Mouse (Mus musculus) neural tube, embryonic 12.5 days (tissue): ENCODE results near the gene Gm45808. TPM values are rescaled to one million over a fixed set of nuclear protein-coding genes. Genes with fewer than 3 reads are reported as not detected.
A peak's percentile ranks its signal among the peaks of the same experiment; 100 is the strongest.
"Not testable (repeated sequence)": the region's sequence is repeated elsewhere in the genome, so short reads cannot be mapped to it uniquely, and the experiment has no call there.

Experiments
- ATAC-seq: fragments of 200-750 bp; cut with Nextera tagmentation; 2 replicates; pipeline ENCODE4 v1.8.0; 2017; ENCODE audit warnings: low read depth, mild to moderate bottlenecking, moderate TSS enrichment, moderate library complexity; ENCODE audit not compliant: low FRiP score
- H3K27ac ChIP-seq: fragments of 300-500 bp; sonication (generic); 2 replicates; pipeline ENCODE4 v1.5.1; 2016
- H3K27me3 ChIP-seq: fragments of 300-500 bp; sonication (generic); replicated peaks from 2 replicates; pipeline ENCODE4 v1.6.1; 2016; ENCODE audit warnings: mild to moderate bottlenecking
- H3K36me3 ChIP-seq: fragments of 300-500 bp; sonication (generic); 2 replicates; pipeline ENCODE4 v1.6.1; 2016; ENCODE audit warnings: mild to moderate bottlenecking
- H3K4me1 ChIP-seq: fragments of 300-500 bp; sonication (generic); 2 replicates; pipeline ENCODE4 v1.6.1; 2016
- H3K4me2 ChIP-seq: fragments of 300-500 bp; sonication (generic); replicated peaks from 2 replicates; pipeline ENCODE4 v1.6.1; 2016; ENCODE audit warnings: mild to moderate bottlenecking
- H3K4me3 ChIP-seq: fragments of 300-500 bp; sonication (generic); 2 replicates; pipeline ENCODE4 v1.5.1; 2016
- H3K9ac ChIP-seq: fragments of 300-500 bp; sonication (generic); 2 replicates; pipeline ENCODE4 v1.6.1; 2016; ENCODE audit warnings: mild to moderate bottlenecking
- H3K9me3 ChIP-seq: fragments of 300-500 bp; sonication (generic); 2 replicates; pipeline ENCODE4 v1.6.1; 2016; ENCODE audit warnings: mild to moderate bottlenecking
- WGBS: fragments of 180-500 bp; shearing (Covaris S2); methylation state at CpG from one replicate; pipeline ENCODE4 v1.1.7; 2016; 5-methylcytosine and 5-hydroxymethylcytosine counted together
- polyA plus RNA-seq: library from polyadenylated mRNA; unstranded; fragments of >200 nt; fragmentation: Nextera tagmentation; extraction: Ambion mirVana; gene quantifications from 2 replicates; pipeline ENCODE4 v1.2.1, GENCODE M21; 2016

Gm45808 gene
- polyA plus RNA-seq, 1 experiment from 2014 or later = not detected

DNA sequence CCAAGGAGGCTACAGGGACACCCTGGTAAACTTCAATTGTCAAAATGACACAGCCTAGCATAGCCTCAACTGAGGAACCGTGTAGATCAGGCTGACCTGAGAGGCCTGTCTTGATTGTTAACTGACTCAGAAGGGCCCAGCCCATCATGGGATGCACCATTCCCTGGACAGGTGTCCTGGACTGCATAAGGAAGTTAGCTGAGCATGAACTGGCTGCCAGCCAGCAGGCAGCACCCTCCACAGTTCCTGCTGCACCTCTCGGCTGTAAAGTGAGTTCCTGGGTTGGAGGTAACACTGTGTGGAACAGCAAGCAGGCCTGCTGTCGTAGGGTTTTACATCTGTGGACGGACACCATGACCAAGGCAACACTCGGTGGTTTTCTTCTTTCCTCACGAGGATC, 21.0 kb upstream of the Gm45808 start:
- no peaks in the 10 kb centered on the region for H3K9me3 ChIP-seq
- H3K27me3 ChIP-seq = no peaks in the 10 kb centered on the region
- no peak for ATAC-seq
- peaks cover 18% of the 10 kb centered on the region for H3K36me3 ChIP-seq
- no peak overlapping the region for H3K4me2 ChIP-seq
- H3K9ac ChIP-seq = no peak overlapping the region
- WGBS = 91% methylated on average over 6 of the region's 6 CpGs
- no peak overlapping the region for H3K4me3 ChIP-seq
- H3K4me1 ChIP-seq = peaks cover 10% of the 10 kb centered on the region
- H3K27ac ChIP-seq = no peak overlapping the region

DNA sequence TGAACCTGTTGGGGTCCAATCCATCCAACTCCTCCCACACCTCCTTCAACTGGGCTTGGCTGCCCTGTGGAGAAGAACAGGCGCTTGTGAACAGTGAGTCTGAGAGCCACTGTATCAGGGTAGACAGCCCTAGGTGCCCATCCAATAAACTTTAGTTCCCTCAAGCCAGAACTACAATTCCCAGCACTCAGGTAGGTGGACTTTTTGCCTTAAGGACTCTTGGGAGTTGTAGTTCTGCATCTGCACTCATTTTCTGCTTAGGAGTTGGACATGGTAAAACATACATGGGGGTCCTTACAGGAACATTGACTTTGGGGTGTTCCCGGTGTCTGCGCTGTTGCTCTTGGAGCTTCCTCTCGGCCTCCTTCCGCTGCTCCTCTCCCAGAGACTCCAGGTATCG, 11.8 kb upstream of the Gm45808 start:
- H3K4me1 ChIP-seq = no peaks in the 10 kb centered on the region
- H3K27ac ChIP-seq = no peak overlapping the region
- no peak overlapping the region for H3K4me2 ChIP-seq
- no peak overlapping the region for H3K4me3 ChIP-seq
- no peak overlapping the region for H3K9ac ChIP-seq
- peaks cover 79% of the 10 kb centered on the region for H3K36me3 ChIP-seq
- no peaks in the 10 kb centered on the region for H3K27me3 ChIP-seq
- WGBS = 96% methylated on average over 6 of the region's 6 CpGs
- ATAC-seq = no peak
- no peaks in the 10 kb centered on the region for H3K9me3 ChIP-seq

DNA sequence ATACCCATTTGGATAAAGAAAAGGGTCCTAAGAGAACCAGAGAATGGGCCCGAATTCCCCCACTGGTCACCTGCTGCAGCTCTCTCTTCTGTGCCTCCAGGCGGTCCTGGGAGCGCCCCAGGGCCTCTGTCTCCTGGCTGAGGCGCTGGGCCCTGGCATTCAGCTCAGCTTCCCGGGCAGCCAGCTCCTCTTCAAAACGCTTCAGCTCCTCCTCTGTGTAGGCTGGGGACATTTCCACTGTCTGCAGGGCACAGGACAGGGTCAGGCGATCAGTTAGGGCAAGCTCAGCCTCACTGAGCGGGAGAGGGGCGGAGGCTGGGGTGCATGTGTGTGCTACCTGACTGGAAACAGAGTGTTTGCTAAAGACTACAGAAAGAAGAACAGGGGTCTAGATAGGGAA, 7.9 kb upstream of the Gm45808 start:
- no peaks in the 10 kb centered on the region for H3K27me3 ChIP-seq
- H3K9me3 ChIP-seq = no peaks in the 10 kb centered on the region
- no peak overlapping the region for H3K9ac ChIP-seq
- H3K4me2 ChIP-seq = no peak overlapping the region
- WGBS = 85% methylated on average over 9 of the region's 9 CpGs
- no peak overlapping the region for H3K4me3 ChIP-seq
- peaks cover 70% of the 10 kb centered on the region for H3K36me3 ChIP-seq
- peaks cover 10% of the 10 kb centered on the region for H3K4me1 ChIP-seq
- ATAC-seq = no peak
- no peak overlapping the region for H3K27ac ChIP-seq

DNA sequence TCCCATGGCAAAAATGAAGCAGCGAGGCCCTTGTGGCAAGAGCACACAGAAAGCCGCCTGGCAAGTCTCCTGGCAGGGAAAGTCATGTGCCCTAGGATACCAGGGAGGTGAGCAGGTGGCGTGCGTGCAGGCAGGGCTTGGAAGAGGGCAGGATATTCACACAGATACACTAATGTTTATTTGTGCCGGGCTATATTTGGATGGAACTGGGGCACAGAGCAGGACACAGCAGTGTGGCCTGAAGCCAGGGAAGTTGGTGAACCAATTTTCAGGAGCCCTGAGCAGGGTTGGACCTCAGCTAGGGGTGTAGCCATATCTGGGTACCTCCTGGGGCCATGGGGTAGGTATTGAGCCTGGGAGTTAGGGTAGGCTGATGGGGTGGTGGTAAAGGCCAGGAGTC, 6.3 kb upstream of the Gm45808 start:
- Histone ChIP-seq H3K36me3 (peaks cover 54% of the 10 kb centered on the region), H3K4me1 (peaks cover 10% of the 10 kb centered on the region), H3K27ac (no peak overlapping the region), H3K9ac (no peak overlapping the region), H3K27me3 (no peaks in the 10 kb centered on the region), H3K4me2 (no peak overlapping the region), H3K9me3 (no peaks in the 10 kb centered on the region), H3K4me3 (no peak overlapping the region)
- ATAC-seq = no peak
- WGBS = 96% methylated on average over 5 of the region's 5 CpGs

DNA sequence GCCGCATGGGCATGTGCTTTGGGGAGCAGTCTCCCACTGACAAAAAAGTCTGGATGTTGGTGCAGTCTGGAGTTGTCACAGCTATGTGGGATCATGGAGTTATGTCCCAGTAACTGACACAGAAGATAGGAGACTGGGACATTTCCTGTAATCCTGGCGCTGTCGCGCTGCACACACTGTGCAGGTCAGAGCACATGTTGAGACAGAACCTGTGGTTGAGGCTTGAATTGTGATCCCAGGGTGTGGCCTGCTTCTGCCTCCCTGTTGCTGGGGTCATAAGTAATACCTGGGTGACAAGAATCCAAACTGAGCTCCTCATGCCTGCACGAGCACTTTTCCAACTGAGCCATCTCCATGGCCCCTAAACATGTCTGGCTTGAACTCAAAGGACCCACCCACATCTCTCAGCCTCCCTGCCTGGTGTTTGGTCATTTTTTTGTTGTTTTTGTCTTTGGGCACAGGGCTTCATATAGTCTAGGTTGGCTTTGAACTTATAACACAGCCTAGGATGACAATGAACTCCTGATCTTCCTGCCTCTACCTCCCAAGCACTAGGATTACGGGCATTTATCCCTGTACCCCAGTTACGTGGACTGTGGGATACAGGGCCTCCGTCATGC, 5.7 kb upstream of the Gm45808 start:
- Histone ChIP-seq H3K4me3 (no peak overlapping the region), H3K27ac (no peak overlapping the region), H3K4me2 (no peak overlapping the region), H3K9me3 (no peaks in the 10 kb centered on the region), H3K27me3 (no peaks in the 10 kb centered on the region), H3K4me1 (peaks cover 10% of the 10 kb centered on the region), H3K9ac (no peak overlapping the region), H3K36me3 (peaks cover 48% of the 10 kb centered on the region)
- ATAC-seq = no peak
- 94% methylated on average over 8 of the region's 8 CpGs for WGBS

DNA sequence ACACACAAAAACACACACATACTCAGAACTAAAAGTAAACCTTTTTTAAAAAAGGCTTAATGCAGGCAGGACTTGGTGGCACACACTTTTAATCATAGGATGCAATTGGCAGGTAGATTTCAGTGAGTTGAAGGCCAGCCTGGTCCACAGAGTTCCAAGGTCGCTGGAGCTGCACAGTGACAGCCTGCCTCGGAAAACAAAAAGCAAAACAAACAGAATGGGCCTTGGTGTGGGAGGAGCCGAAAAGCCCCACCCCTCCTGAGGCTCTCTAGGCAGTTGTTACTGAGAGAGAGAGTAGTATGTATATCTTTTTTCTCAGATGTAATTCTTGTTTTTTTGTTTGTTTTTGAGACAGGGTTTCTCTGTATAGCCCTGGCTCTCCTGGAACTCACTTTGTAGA, 4.7 kb upstream of the Gm45808 start:
- ATAC-seq = no peak
- no peaks in the 10 kb centered on the region for H3K9me3 ChIP-seq
- H3K4me3 ChIP-seq = no peak overlapping the region
- WGBS = 22% methylated on average over 3 of the region's 3 CpGs
- H3K27me3 ChIP-seq = no peaks in the 10 kb centered on the region
- H3K9ac ChIP-seq = no peak overlapping the region
- H3K4me1 ChIP-seq = peaks cover 10% of the 10 kb centered on the region
- H3K36me3 ChIP-seq = peaks cover 38% of the 10 kb centered on the region
- no peak overlapping the region; the same call in 1 of the 2 replicates for H3K4me2 ChIP-seq
- no peak overlapping the region for H3K27ac ChIP-seq

DNA sequence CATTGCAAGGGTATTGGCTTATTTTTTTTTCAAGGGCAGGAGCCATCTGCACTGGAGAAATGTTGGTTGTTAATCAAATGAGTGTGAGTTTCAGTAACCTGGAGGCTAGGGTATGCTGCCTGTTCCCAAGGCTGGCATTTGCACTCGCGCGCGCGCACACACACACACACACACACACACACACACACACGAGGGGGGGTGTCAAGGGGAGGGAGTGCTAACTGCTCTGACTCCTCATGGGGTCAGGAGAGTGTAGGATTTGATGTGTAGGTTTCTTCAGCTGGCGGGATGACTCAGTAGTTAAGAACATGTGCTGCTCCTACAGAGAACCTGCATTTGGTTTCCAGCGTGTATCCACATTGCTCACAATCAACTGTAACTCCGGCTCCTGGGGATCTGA, 4.2 kb upstream of the Gm45808 start:
- Histone ChIP-seq H3K9ac (no peak overlapping the region), H3K4me1 (peaks cover 10% of the 10 kb centered on the region), H3K36me3 (peaks cover 34% of the 10 kb centered on the region), H3K4me3 (no peak overlapping the region), H3K9me3 (no peaks in the 10 kb centered on the region), H3K27me3 (no peaks in the 10 kb centered on the region), H3K4me2 (peak overlapping the region; percentile 12; the same call in 1 of the 2 replicates), H3K27ac (no peak overlapping the region)
- ATAC-seq = no peak
- WGBS = 32% methylated on average over 6 of the region's 9 CpGs

DNA sequence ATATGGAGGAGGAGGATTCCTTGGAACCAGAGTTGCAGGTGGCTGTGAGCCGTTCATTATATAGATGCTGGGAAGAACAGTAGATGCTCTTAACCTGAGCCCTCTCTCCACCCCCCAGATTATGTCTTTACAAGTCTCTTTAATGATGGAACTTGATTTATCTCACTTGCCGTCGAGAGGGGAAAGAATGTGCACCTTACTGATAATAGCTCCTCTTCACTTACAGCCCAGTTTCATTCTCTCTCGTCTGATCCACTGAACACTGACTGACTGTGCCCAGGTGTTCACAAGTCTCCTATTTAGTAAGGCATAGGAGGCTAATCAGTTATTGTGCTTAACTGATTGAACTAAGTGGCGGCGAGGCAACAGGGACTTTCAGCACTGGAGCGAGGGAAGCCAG, 3.0 kb upstream of the Gm45808 start:
- Histone ChIP-seq H3K9ac (no peak overlapping the region), H3K4me2 (no peak overlapping the region), H3K9me3 (no peaks in the 10 kb centered on the region), H3K4me3 (no peak overlapping the region), H3K27ac (no peak overlapping the region), H3K27me3 (no peaks in the 10 kb centered on the region), H3K4me1 (peaks cover 10% of the 10 kb centered on the region), H3K36me3 (peaks cover 21% of the 10 kb centered on the region)
- WGBS = 67% methylated on average over 7 of the region's 7 CpGs
- no peak for ATAC-seq

DNA sequence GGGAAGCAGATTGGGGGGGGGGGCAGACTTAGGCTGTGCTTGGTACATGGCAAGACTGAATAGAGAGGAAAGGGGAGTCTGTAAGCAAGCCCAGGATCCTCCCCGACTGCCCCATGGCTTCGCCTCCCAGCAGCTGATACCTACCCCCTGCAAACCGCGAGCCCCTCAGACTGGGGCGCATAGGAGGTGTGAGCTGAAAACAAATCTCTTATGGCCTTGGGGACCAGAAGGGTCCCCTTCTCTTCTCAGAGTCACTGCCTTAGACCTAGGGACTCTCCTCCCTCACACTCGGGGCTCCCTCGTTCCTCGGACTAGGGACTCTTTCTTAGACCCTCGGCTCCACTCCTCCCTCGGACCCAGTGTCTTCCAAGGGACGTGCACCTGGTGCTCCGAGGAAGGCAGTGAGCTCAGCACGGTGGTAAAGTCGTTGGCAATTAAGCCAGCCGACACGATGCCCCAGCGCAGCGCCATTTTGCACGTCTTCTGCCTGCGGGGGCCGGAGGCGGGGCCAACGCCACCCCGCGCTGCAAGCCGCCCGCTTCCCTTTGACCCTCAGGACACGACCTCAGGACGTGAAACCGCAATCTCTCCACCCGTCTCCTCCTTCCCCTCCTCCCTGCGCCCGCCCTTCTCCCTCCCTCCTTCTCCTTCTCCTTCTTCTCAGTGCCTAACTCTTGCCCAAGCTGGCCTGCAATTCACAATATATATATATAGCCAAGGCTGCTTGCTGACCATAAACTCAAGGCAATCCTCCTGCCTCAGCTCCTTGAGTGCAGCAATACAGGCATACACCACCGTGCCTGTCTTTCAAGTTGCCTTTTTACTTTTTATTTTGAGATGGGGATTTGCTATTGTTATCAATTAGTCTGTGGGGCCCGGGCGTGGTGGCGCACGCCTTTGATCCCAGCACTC, 1.9 kb upstream of the Gm45808 start, which contains the start of gene Dhdh:
Gene Dhdh (minus strand): TSS at position 513 of the 912 bp plus-strand sequence.
- Histone ChIP-seq H3K4me3 (peak within 1 kb of the TSS; percentile 42), H3K9me3 (no peaks in the 10 kb centered on the region), H3K27me3 (no peaks in the 10 kb centered on the region), H3K9ac (peak within 1 kb of the TSS; percentile 52; the same call in 1 of the 2 replicates), H3K4me1 (peaks cover 10% of the 10 kb centered on the region), H3K36me3 (peaks cover 11% of the 10 kb centered on the region), H3K4me2 (peak within 1 kb of the TSS; percentile 61), H3K27ac (no peak within 1 kb of the TSS)
- WGBS = 8% methylated on average over 38 of the region's 38 CpGs
- peak; percentile 74 for ATAC-seq

DNA sequence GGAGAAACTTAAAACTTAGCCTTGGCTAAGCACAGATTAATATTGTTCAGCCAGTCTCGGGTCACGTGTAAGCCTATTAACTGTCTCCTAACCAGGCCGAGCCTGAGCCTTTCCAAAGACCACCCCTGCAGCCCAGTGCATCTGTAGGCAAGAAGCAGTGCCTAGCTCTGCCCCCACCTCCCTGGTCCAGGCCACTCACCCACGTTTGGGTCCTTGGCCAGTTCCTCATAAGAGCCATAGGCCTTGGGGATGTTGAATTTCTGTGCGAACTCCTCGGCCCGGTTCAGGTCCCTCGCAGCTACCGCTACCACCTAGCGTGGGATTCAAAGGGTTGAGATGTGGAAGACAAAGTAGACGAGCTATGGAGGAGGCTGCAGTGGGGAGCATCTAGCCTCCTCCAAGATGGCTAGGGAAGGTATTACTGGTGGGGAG, 1.3 kb upstream of the Gm45808 start:
- Histone ChIP-seq H3K27me3 (no peaks in the 10 kb centered on the region), H3K36me3 (peaks cover 5% of the 10 kb centered on the region), H3K9me3 (no peaks in the 10 kb centered on the region), H3K4me2 (peak overlapping the region; percentile 61), H3K27ac (no peak overlapping the region), H3K4me3 (peak overlapping the region; percentile 42), H3K9ac (0 out of 2 replicates have a peak overlapping the region, but pooled peaks have one; percentile 52), H3K4me1 (peaks cover 10% of the 10 kb centered on the region)
- ATAC-seq = peak; percentile 57
- WGBS = 36% methylated on average over 11 of the region's 11 CpGs

DNA sequence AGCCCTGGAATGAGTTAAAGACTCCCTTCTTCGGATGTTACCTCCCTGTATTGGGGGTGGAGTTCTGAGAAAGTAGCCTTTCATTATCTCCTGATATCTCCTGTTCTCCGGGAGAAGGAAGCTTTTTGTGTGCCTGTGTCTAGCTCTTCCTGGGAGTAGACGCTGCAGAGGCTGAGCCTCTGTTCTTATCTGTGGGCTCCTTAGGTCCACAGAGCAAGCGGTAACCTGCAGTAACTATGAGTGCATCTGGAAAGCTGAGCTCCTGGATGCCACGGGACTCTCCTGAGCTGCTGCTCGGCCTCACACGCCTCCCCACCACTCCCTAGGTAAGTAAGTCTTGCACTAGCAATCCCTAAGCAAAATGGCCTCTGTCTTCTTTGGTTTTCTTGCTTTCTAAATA, 453 bp downstream of the Gm45808 start:
- no peaks in the 10 kb centered on the region for H3K9me3 ChIP-seq
- WGBS = 84% methylated on average over 7 of the region's 7 CpGs
- no peak overlapping the region for H3K4me2 ChIP-seq
- no peaks in the 10 kb centered on the region for H3K27me3 ChIP-seq
- ATAC-seq = no peak
- H3K36me3 ChIP-seq = no peaks in the 10 kb centered on the region
- H3K4me1 ChIP-seq = peaks cover 7% of the 10 kb centered on the region
- H3K27ac ChIP-seq = no peak overlapping the region
- H3K4me3 ChIP-seq = no peak overlapping the region
- H3K9ac ChIP-seq = no peak overlapping the region

DNA sequence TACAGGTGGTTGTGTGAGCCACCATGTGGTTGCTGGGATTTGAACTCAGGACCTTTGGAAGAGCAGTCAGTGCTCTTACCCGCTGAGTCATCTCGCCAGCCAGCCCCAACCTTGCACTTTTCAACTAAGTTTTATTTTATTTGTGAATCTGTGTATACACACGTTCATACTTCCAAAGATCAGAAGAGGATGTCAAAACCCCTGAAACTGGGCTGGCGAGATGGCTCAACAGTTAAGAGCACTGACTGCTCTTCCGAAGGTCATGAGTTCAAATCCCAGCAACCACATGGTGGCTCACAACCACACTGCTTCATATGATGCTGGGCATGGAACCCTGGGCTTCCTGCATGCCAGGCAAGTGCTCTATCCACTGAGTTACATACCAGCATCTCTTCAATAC, 1.6 kb downstream of the Gm45808 start:
- not testable (repeated sequence) for H3K27me3 ChIP-seq, H3K4me3 ChIP-seq, H3K27ac ChIP-seq, H3K4me1 ChIP-seq, ATAC-seq, H3K9me3 ChIP-seq, H3K36me3 ChIP-seq, H3K4me2 ChIP-seq, H3K9ac ChIP-seq
- 96% methylated on average over 5 of the region's 5 CpGs for WGBS
